Mouse (Mus musculus) retina, embryonic 14.5 days (tissue): ENCODE results near the gene Siah3.
A peak's percentile ranks its signal among the peaks of the same experiment; 100 is the strongest.

Experiments
- DNase-seq: peaks from one replicate; pipeline ENCODE4 v3.0.0-alpha.2; 2015; ENCODE audit warnings: low spot score

Siah3 gene

DNA sequence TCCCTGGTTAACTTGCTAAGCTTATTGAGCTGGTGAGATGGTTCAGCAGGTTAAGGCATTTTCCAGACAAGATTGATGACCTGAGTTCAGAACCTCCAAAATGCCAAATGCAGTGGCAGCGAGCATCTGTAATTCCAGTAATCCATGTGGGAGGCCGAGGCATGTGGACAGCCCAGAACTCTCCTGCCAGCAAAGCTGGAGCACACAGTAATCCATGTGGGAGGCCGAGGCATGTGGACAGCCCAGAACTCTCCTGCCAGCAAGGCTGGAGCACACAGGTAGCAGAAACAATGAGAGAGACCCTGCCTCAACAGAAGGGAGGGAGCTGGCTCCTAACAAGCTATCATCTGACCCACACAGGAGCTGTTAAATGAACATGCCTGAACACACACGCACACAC lies 13.2 kb downstream of the Siah3 start:
- DNase-seq: no peak

DNA sequence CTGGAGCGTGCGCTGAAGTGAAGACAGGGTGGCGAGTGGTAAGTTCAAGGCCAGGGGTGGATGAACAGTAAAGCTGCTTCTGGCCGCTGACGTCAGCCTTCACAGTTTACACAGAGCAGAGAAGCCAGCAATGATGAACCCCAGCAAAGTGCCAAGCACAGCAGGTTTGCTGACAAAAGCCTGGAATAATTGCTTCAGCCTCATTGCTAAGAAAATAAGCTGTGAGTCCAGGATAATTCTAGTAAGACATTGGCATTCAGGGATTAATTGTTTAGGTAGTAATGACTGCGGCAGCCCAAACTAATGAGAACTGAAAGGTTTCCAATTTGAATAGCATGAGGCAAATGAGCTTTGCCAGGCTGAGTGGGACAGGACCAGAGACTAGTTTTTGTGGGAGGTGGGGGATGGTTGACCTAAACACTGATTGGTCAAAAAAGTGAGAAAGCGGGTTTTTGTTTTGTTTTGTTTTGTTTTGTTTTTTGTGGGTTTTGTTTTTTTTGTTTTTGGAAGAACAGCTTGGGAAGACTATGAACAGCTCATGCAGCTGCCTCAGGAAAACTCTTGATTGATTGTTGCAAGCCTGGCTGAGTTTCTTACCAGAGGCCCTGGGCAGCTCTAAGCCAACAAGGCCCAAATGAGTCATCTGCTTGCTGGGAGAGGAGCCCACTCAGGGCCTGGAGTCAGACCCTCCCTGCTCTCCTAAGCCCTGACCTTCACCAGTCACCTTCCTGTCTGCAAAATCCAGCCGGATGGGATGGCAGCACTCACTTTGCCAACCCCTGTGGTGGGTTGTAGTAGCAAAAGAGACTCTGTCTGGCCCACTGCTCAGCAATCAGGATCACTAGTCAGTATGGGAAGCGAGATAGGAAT lies 17.5 kb downstream of the Siah3 start:
- peak; percentile 74 for DNase-seq

DNA sequence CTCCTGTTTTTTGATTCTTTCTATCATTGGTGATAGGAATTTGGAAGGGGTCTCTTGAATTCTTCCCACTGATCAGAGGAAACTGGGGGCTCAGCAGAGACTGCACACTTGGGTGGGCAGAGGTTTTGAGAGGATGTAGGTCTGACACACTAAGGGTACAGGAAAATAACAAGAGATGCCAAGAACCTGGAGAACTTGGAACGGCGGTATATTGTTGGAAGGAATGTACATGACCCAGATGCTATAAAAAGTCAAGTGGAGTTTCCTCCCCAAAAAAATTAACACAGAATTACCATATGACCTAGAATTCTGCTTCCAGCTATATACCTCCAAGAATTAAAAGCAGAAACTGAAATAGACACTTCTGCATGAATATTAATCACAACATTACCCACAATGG lies 20.1 kb downstream of the Siah3 start:
- no peak for DNase-seq

DNA sequence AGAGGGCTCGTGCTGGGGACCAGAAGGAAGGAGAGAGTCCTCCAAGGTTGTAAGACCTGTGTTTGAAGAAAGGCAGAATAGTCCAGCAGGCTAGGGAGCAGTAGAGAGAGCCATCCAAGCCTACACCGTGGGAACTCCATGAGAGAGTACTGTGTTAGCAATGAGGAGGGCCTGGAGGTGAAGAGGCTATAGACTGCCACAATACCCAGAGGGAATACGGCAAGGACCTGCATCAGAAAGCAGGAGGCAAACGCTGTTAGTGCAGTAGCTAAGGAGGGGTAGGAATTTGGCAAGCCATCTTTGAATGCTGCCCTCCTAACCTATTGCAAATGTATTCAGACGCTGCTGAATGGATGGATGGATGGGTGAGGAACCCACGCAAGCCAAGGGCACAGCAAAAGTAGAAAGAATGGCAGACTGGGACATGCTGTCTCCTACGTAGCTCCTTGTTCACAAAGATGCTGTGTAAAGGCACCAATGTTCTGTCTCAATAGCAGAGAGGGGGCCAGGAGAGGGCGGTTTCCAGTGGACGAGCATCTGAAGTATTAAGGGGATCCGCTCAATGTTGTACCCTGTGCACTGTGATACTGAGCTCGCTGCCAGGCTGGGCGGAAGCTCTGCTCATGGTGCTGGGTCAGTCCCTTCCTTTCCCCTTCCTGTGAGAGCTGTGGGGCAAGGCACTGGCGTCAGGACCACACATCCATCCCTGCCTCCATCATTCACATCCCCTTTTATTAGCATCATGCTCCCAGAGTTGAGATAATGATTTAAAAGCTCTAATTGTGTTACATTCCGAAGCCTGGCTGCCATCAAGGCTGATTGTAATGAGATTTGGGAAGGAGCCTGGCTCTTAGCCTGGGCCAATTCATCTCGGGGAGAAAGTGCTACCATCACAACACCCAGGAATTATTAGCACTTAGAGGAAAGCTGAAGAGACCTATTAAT lies 26.7 kb downstream of the Siah3 start:
- no peak for DNase-seq

DNA sequence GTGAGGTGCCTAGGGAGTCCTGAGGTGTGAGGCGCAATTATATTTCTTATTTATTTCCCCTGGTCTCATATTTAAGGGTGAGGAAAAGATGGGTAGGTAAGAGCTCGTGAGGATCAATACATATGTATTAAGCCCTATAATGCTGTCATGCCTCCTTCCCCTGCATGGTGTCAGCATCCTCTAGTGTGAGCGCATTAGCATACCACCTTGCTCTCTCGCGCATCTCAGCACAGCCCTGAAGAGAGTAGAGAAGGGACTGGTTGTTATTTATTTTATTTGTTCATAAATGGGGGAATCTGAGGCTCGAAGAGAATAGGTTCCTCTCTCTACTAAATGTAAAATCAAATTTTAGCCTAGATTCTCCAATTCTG lies 27.4 kb downstream of the Siah3 start:
- no peak for DNase-seq

DNA sequence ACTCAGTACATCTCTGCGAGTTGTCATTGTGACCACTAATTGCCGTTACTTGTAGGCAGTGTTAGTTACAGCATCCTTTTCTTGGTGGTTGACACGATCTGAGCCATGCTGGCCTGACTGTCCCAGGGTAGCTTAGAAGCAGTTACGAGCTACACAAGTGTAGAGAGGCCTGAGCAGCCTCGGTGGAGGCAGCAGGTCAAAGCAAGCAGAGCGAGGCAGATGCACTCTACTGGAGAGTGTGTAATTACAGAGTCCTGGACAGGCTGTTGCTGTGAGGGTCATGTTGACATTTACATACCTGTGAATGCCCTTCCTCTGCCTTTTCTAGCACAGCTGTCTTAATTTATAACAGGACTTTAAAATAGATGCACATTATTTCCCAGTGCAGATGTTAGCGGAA lies 32.1 kb downstream of the Siah3 start:
- DNase-seq: no peak

DNA sequence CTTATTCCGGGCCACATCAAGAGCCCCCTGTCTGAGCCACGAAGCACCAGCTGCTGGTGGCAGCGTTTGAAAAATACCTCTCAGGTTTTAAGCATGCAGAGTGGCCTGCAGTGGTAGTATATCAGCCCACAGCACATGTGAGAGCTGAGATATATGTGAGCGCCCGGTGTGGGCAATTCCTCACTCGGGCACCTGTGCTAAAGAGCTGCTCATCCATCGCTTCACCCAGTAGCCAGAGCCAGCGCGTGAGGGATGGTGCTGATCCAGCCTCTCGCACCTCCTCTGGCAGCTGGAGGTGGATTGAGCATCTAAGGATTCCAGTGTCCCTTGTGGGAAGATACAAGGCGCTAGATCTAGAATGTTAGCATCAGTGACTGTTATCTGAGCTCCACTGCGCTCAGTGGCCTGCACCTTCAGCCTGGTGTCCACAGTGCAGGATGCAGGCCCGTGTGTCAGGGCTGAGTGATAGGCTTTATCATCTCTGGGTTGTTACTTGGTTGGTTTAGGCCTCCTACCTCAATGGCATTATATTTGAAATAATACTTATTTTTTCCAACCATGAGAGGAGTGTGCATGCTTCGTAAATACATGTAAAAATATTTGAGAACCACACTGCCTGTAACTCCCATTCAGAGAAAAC lies 37.9 kb downstream of the Siah3 start:
- no peak for DNase-seq

DNA sequence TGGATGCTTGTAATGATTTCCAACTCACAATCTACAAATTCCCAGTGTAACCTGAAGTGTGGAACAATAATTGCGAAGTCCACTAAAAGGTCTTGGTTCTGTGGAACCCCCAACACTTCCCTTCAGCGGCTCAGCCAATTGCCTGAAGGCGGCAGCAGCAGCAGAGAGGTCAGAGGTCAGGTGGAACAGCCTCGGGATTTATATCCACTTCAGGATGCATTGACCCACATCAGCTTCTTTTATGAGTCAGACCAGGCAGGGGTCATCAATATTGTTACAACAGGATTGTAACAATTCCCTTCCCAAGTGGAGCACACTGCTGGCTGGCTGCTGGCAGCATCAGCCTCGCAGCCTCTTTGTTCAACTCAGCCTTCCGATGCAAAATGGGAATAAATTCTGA lies 39.1 kb downstream of the Siah3 start:
- DNase-seq: peak; percentile 53

DNA sequence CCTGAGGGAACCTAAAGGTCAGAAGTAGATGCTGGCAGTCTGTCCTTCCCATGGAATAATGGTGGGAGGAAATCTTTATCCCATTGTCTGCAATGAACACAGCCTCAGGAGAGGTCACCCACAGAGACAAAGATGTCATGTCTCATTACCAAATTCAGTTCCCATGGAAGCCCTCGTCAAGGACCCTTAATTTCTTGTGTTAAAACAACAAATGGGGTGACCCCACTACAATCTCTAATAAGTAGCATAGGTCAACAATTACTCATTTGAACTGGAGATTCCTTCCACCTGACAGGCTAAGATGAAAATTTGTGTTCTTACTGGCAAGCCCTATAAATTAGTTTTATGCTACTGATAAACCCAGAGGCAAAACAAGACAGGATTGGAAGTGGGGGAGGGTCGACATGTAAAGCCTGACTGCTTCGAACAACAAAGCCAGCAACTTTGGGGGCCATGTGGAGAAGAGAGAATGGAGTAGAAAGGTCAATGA lies 45.8 kb downstream of the Siah3 start:
- peak; percentile 56 for DNase-seq

DNA sequence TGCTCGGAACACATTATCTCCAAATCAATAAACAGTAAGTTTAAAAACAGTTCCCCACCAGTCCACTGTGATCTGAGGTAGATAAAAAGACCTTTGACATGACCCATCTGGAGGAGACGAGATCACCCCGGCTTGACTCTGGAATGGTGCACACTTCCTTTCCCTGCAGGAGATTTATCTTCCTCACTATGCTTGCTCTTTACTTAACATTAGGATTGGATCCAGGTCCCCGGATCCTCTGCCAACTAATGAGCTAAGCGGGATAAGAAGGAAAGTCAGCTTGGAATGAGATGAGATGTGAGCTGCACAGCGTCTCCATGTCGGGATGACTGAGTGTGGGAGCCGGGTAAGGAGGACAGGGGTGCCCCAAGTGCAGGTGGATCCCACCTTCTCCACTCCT lies 46.7 kb downstream of the Siah3 start:
- DNase-seq: no peak

DNA sequence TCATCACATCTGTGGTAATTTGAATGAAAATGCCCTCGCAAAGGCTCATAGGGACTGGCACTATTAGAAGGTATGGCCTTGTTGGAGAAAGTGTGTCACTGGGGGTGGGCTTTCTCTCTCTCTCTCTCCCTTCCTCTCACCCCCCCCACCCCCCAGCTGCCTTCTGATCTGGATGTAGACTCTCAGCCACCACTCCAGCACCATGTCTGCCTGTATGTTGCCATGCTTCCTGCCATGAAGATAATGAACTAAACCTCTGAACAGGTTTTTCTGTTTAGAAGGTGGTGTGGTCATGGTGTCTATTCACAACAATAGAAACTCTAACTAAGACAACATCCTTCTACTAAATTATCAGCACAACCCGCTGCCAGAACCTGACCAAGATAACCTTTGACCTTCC lies 48.5 kb downstream of the Siah3 start:
- DNase-seq: no peak

DNA sequence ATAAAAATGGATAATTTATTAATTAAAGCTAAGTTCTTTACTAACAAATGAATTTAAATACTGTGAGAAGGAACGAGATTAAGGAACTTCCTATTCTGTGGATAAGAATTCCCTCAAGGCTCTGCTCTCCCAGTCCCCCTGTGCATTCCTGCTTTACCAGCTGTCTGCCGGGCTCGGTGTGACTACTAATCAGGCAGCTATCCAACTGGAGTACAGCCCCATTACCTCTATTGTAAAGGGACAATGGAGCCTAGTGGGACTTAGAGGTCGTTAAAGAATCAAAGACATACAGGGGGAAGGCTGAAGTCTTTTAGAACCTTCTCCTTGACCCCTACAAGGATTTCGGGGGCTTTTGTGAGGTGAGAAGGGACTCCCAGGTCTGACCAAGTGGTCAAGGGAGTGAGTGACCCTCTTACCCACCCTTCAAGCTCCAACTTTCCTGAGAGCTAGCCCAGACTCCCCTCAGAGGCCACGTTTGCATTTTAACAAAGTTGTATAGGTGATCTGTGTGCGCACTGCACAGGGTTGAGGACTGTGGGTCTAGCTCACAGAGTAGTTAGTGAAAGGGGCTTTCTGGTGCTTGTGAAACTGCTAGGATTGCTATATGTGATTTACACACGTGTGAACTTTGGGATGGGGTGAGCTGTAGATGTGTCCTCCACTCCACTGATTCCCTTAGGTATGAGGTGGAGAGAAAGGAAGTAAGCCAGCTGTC lies 49.5 kb downstream of the Siah3 start:
- peak; percentile 45 for DNase-seq

DNA sequence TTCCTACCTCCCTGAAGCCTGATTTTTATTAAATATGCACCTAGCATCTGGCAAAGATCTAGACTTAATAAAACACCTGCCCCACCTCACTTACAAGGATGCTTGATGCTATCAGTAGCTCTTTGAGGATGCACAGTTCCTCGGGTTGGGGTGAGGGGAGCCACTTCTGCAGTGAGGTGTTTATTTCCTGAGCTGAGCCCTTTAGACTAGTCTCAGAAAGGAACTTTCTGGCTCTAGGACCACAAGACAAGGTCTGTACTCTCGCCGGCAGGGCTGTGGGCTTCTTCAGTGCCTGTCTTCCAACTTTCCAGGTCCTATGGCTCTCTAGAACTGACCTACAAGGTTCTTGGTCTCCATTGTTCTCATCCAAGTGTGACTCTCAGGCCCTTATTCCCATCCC lies 50.5 kb downstream of the Siah3 start:
- no peak for DNase-seq

DNA sequence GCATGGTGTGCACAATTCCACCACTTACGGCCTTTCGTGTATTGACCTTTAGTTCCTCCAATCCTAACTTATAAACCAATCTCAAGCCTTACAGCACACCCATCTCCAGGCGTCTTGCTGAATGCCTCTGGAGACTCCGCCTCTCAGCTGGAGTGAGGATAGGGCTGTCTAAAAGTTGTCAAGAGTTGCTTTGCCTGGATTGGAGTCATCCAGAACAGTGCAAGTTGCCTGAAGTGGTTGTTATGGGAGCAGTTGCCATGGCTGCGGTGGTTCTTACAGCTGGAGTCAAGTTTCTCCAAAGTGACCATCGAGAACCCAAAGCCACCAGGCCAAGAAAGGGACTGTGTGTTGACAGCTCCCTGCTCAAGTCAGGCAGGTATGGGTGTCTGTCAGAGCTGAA lies 54.3 kb downstream of the Siah3 start:
- DNase-seq: no peak

DNA sequence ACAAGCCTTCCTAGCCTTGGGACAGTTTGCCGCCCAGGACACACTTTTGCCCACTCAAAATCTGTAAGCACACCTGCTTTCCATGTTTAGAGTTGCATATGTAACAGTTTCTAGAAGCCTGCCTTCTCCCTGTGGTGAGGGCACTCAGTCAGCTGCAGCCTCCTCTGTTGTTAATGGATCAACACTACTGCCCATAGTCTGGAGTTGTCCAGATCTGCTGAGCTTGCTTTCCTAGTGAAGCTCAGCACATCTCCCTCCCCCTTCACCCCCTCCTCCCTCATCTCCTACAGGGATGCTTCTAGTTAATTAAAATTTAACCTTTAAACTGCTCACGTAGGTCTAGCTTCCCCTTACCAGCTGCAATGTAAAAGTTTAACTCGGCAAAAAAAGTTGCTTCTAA lies 57.2 kb downstream of the Siah3 start:
- no peak for DNase-seq

DNA sequence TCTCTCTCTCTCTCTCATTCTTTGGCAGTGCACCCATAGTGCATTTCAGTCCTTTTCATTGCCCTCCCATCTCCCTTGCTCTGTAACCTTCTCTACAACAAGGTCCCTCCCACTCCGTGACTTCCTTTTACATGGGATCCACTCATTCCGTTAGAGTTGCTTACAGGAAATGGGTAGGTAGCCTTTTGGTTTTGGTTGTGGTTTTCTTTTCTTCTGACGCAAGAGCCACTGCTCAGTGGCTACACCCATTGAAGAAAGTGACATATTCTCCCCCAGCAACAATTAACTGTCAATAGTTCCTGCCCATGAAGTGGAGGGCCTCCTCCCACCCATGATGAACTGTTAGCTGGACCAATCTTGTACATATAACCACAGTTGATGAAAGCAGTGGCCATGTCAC lies 60.4 kb downstream of the Siah3 start:
- no peak for DNase-seq

DNA sequence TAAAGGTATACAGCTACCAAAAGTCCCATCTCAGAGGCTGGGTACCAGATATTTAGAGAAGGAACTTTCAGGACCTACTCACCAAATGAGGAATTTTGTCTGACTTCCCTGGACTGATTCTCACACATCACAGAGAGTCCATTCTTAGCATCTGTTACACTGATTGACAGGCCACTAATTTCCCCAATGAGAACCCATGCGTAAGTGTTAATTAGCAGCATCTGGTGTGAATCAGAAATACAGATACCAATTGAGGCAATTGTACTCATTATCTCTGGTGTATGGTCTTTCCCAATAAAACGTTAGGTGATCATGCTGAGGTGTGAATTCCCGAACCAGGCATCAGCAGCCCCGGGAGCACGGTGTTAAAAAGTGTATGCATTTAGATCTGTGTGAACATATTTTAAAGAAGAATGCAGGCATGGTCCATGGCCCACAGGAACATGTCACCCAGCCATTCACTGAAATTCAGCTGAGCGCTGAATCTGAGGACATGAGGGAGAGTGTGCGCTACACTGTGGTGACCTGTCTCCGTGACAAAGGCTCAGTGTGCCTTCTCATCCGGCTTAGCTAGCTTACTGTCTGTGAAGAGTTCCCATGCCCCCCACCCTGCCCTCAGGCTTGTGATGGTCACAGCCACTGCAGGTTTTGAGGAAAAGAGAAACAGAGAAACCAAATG lies 61.3 kb downstream of the Siah3 start:
- no peak for DNase-seq

DNA sequence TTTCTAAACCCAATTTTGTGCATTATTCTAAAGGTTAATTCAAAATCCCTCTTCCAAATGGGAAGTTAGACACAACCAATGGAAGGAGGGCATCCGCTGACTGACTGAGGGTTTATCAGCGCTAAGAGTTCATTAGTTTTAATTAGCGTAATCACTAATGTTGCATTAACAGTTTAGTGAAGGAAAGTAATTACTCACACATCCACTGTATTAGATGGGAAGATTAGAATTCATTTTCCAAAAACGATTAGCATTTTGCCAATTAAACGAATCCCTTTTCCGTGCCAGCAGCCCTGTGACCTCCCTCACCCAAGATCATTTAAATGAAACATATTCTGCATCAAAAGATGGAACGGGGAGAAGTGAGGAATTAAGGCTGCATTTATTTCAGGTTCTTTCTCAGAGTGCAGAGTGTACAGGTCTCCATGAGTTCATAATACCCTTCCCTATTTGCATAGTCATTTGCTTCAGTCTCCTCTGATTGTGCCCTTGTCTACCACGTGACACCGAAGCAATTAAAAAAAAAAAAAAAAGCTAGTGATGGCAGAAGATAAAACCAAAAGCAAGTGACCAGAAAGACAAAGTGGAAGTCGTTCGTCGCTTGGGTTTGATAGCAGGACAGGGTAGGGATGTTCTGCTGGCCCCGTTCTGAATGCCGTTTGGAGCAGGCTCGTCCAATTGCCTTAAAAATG lies 62.6 kb downstream of the Siah3 start:
- no peak for DNase-seq

DNA sequence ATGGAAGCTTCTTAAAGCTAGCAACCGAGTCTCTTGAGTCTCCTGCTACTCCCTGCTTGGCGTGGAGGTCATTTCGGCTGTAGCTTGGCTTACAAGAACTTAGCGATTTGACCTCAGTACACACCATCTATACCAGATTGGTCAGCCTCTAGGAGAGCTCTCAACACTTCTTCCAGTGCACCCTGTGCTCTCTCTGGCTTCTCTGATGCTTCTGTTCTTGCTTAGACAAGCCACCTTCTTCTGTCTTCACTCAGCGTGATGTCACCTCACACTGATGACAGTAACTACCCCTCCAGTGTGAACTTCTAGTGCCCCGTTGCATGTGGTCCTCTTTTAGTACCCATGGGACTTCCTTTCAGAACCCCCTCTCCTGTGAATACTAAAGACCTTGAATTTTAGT lies 63.1 kb downstream of the Siah3 start:
- DNase-seq: no peak

DNA sequence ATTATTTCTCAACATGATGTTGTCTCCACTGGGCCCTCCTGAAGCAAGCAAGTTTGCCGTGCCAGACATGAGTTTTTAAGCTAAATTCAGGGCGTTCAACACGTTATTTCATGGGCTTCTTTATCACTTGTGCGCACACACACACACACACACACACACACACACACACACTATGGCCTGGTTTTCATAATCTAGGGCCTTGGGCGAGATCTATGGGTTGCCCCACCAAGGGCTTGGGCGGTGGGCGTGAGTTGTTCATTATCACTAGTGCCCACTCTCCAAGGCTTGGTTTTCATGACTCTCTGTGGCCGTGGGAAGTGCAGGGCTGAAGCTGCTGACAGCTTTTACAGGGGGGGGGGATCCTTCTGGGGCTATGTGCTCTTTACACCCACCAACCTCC lies 63.9 kb downstream of the Siah3 start:
- no peak for DNase-seq

DNA sequence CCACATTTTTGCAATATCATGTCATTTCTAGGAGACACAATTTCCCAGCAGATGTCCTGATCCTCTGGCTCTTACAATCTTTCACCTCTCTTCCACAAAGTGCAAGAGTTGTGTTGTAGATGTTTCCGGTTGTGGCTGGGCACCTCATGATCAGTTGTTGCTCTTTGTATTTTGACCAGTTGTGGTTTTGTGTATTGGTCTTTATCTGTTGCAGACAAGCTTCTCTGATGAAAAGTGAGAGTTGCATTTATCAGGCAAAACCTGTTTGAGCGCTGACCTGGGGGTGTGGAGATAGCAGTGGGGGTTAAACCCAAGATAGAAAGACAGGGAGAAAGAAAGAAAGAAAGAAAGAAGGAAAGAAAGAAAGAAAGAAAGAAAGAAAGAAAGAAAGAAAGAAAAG lies 68.9 kb downstream of the Siah3 start:
- no peak for DNase-seq
